Comparison of ENCODE assay signal across 31 mouse cellular contexts in the genomic region with DNA sequence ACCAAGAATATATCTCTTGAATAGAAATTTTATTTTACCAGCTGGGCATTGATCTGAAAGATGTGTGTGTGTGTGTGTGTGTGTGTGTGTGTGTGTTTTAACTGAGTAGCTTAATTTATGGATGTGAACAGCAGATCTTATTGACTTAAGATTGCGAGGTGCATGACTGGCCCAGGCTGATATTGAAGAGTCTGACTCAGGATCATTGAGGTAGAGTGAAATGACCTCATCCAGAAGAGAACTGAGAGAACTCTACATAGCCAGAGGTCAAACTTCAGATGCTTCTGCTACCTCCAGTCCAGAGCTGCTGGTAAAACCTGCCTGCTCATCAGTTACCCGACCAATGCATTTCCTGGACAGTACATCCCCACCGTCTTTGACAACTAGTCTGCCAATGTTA.
"Had no signal": no experiment of that assay in that cellular context is flagged by ENCODE, and none has a peak within 500 bp of the region (broad histone marks: within the 10 kb centered on the region; RNA-seq: fewer than 3 reads in every experiment).

No protein-coding gene starts in this region.

- H3K27me3 ChIP-seq: limb, embryonic 12.5 days; limb, embryonic 13.5 days; limb, embryonic 15.5 days; liver, embryonic 12.5 days; liver, embryonic 13.5 days; liver, embryonic 15.5 days; lung, embryonic 15.5 days; megakaryocyte, embryonic 14.5 days; midbrain, embryonic 12.5 days; midbrain, embryonic 13.5 days; midbrain, embryonic 15.5 days had no signal

- DNase-seq: left cerebral cortex, postnatal 4 days; liver; liver, embryonic 13.5 days; liver, postnatal 0 days; lung, adult 18-20 months; lung, adult 2 months; lung, embryonic 14.5 days; lung, postnatal 10 days; lung, postnatal 14 days; lung, postnatal 36 days; lung, postnatal 4 days; midbrain, embryonic 14.5 days had no signal

- H3K4me2 ChIP-seq: limb, embryonic 12.5 days; limb, embryonic 13.5 days; limb, embryonic 15.5 days; liver, embryonic 11.5 days; liver, embryonic 12.5 days; liver, embryonic 13.5 days; liver, embryonic 15.5 days; lung, embryonic 14.5 days; lung, embryonic 15.5 days; midbrain, embryonic 11.5 days; midbrain, embryonic 12.5 days; midbrain, embryonic 13.5 days; midbrain, embryonic 15.5 days had no signal

- H3K4me3 ChIP-seq: limb, embryonic 10.5 days; limb, embryonic 12.5 days; limb, embryonic 13.5 days; limb, embryonic 15.5 days; liver, embryonic 12.5 days; liver, embryonic 13.5 days; liver, embryonic 15.5 days; lung, embryonic 15.5 days; megakaryocyte, embryonic 14.5 days; midbrain, embryonic 10.5 days; midbrain, embryonic 12.5 days; midbrain, embryonic 13.5 days; midbrain, embryonic 15.5 days; myocyte had no signal

- H3K4me1 ChIP-seq: limb, embryonic 10.5 days; limb, embryonic 12.5 days; limb, embryonic 13.5 days; limb, embryonic 15.5 days; liver, embryonic 12.5 days; liver, embryonic 13.5 days; lung, embryonic 15.5 days; midbrain, embryonic 10.5 days; midbrain, embryonic 12.5 days; midbrain, embryonic 13.5 days; midbrain, embryonic 15.5 days had no signal

- H3K9me3 ChIP-seq: limb, embryonic 10.5 days; limb, embryonic 12.5 days; limb, embryonic 13.5 days; limb, embryonic 15.5 days; liver, embryonic 12.5 days; liver, embryonic 13.5 days; liver, embryonic 15.5 days; lung, embryonic 15.5 days; megakaryocyte, embryonic 14.5 days; midbrain, embryonic 10.5 days; midbrain, embryonic 12.5 days; midbrain, embryonic 13.5 days; midbrain, embryonic 15.5 days had no signal

- H3K27ac ChIP-seq: limb, embryonic 10.5 days; limb, embryonic 12.5 days; limb, embryonic 13.5 days; limb, embryonic 15.5 days; liver, embryonic 12.5 days; liver, embryonic 13.5 days; liver, embryonic 14.5 days; liver, embryonic 15.5 days; lung, embryonic 15.5 days; macrophage; midbrain, embryonic 10.5 days; midbrain, embryonic 12.5 days; midbrain, embryonic 13.5 days; midbrain, embryonic 15.5 days had no signal

- ATAC-seq: liver, embryonic 12.5 days; liver, postnatal 0 days; lung, postnatal 0 days; midbrain, embryonic 13.5 days; midbrain, embryonic 15.5 days; midbrain, embryonic 16.5 days had no signal

- H3K9ac ChIP-seq: limb, embryonic 12.5 days; limb, embryonic 13.5 days; limb, embryonic 15.5 days; liver, embryonic 12.5 days; liver, embryonic 13.5 days; liver, embryonic 14.5 days; liver, embryonic 15.5 days; liver, postnatal 0 days; lung, embryonic 14.5 days; lung, embryonic 15.5 days; midbrain, embryonic 12.5 days; midbrain, embryonic 13.5 days; midbrain, embryonic 15.5 days had no signal
